Mouse (Mus musculus) embryonic facial prominence, embryonic 14.5 days (tissue): ENCODE results near the gene Aldh1a2. TPM values are rescaled to one million over a fixed set of nuclear protein-coding genes. Genes with fewer than 3 reads are reported as not detected.
A peak's percentile ranks its signal among the peaks of the same experiment; 100 is the strongest.

Experiments
- ATAC-seq: fragments of 200-750 bp; cut with Nextera tagmentation; 2 replicates; pipeline ENCODE4 v1.8.0; 2017; ENCODE audit warnings: low read depth, moderate number of reproducible peaks, moderate TSS enrichment
- DNase-seq: peaks from one replicate; pipeline ENCODE4 v3.0.0-alpha.2; 2015; ENCODE audit warnings: low spot score
- H3K27ac ChIP-seq: fragments of 300-500 bp; sonication (generic); replicated peaks from 2 replicates; pipeline ENCODE4 v1.5.1; 2014; ENCODE audit warnings: low read depth, mild to moderate bottlenecking, low read length, moderate library complexity
- H3K27me3 ChIP-seq: fragments of 300-500 bp; sonication (generic); replicated peaks from 2 replicates; pipeline ENCODE4 v1.6.1; 2014; ENCODE audit warnings: low read length; ENCODE audit not compliant: control insufficient read depth, insufficient read depth
- H3K36me3 ChIP-seq: fragments of 300-500 bp; sonication (generic); 2 replicates; pipeline ENCODE4 v1.6.1; 2014; ENCODE audit warnings: low read length, mixed read lengths; ENCODE audit not compliant: control insufficient read depth, insufficient read depth
- H3K4me1 ChIP-seq: fragments of 300-500 bp; sonication (generic); 2 replicates; pipeline ENCODE4 v1.6.1; 2014; ENCODE audit warnings: antibody characterized with exemption, low read length; ENCODE audit not compliant: control insufficient read depth, insufficient read depth
- H3K4me2 ChIP-seq: fragments of 300-500 bp; sonication (generic); 2 replicates; pipeline ENCODE4 v1.6.1; 2014; ENCODE audit warnings: low read depth, mild to moderate bottlenecking, low read length, moderate library complexity, mixed read lengths
- H3K4me3 ChIP-seq: fragments of 300-500 bp; sonication (generic); 2 replicates; pipeline ENCODE4 v1.5.1; 2014; ENCODE audit warnings: low read depth, mild to moderate bottlenecking, low read length
- H3K9ac ChIP-seq: fragments of 300-500 bp; sonication (generic); 2 replicates; pipeline ENCODE4 v1.6.1; 2014; ENCODE audit warnings: low read depth, mild to moderate bottlenecking, low read length, moderate library complexity, mixed read lengths
- H3K9me3 ChIP-seq: fragments of 300-500 bp; sonication (generic); 2 replicates; pipeline ENCODE4 v1.6.1; 2016; ENCODE audit warnings: low read length; ENCODE audit not compliant: control insufficient read depth
- WGBS: fragments of 180-500 bp; shearing (Covaris S2); extraction: QIAGEN DNeasy Blood & Tissue Kit; methylation state at CpG from one replicate; pipeline ENCODE4 v1.1.7; 2014; 5-methylcytosine and 5-hydroxymethylcytosine counted together
- polyA plus RNA-seq: library from polyadenylated mRNA; unstranded; fragments of >200 nt; fragmentation: Nextera tagmentation; extraction: Ambion mirVana; gene quantifications from 2 replicates; pipeline ENCODE4 v1.2.1, GENCODE M21; 2014

The Aldh1a2 gene
- polyA plus RNA-seq, 1 experiment from 2014 or later = 41.3 TPM

- Histone ChIP-seq H3K4me3 (no peak overlapping the region), H3K9ac (no peak overlapping the region), H3K36me3 (no peaks in the 10 kb centered on the region), H3K4me2 (no peak overlapping the region), H3K27me3 (no peaks in the 10 kb centered on the region), H3K9me3 (no peaks in the 10 kb centered on the region), H3K27ac (no peak overlapping the region), H3K4me1 (0 out of 2 replicates have a peak, but pooled peaks cover 7% of the 10 kb centered on the region)
- DNase-seq (no peak), ATAC-seq (no peak)
- WGBS = 88% methylated on average over 5 of the region's 5 CpGs
Measured at GRCm38 (mm10) chr9:71319776-71320175, 104.2 kb downstream of the Aldh1a2 start.

GRCm38 (mm10) chr9:71320246-71321155 lies 104.9 kb downstream of the Aldh1a2 start:
- Histone ChIP-seq H3K36me3 (no peaks in the 10 kb centered on the region), H3K4me2 (no peak overlapping the region), H3K27ac (no peak overlapping the region), H3K27me3 (no peaks in the 10 kb centered on the region), H3K9ac (no peak overlapping the region), H3K4me1 (0 out of 2 replicates have a peak, but pooled peaks cover 7% of the 10 kb centered on the region), H3K4me3 (no peak overlapping the region), H3K9me3 (no peaks in the 10 kb centered on the region)
- WGBS = 53% methylated on average over 11 of the region's 11 CpGs
- DNase-seq = no peak
- no peak for ATAC-seq

- Histone ChIP-seq H3K4me2 (no peak overlapping the region), H3K27ac (no peak overlapping the region), H3K4me3 (no peak overlapping the region), H3K36me3 (no peaks in the 10 kb centered on the region), H3K4me1 (0 out of 2 replicates have a peak, but pooled peaks cover 7% of the 10 kb centered on the region), H3K9me3 (no peaks in the 10 kb centered on the region), H3K27me3 (no peaks in the 10 kb centered on the region), H3K9ac (no peak overlapping the region)
- no peak for ATAC-seq
- 67% methylated on average over 7 of the region's 7 CpGs for WGBS
- no peak for DNase-seq
Measured at GRCm38 (mm10) chr9:71321436-71321835, 105.8 kb downstream of the Aldh1a2 start.

GRCm38 (mm10) chr9:71321871-71322270 lies 106.3 kb downstream of the Aldh1a2 start:
- Histone ChIP-seq H3K27ac (no peak overlapping the region), H3K27me3 (no peaks in the 10 kb centered on the region), H3K9ac (no peak overlapping the region), H3K36me3 (no peaks in the 10 kb centered on the region), H3K9me3 (no peaks in the 10 kb centered on the region), H3K4me3 (no peak overlapping the region), H3K4me2 (no peak overlapping the region), H3K4me1 (0 out of 2 replicates have a peak, but pooled peaks cover 5% of the 10 kb centered on the region)
- no peak for DNase-seq
- ATAC-seq = no peak
- 46% methylated on average over 6 of the region's 6 CpGs for WGBS

- Histone ChIP-seq H3K4me2 (no peak overlapping the region), H3K9me3 (no peaks in the 10 kb centered on the region), H3K36me3 (no peaks in the 10 kb centered on the region), H3K27me3 (no peaks in the 10 kb centered on the region), H3K4me1 (no peaks in the 10 kb centered on the region), H3K4me3 (no peak overlapping the region), H3K27ac (no peak overlapping the region), H3K9ac (no peak overlapping the region)
- ATAC-seq (no peak), DNase-seq (no peak)
- 35% methylated on average over 1 of the region's 1 CpGs for whole genome bisulfite sequencing
Measured at GRCm38 (mm10) chr9:71323303-71323952, 107.8 kb downstream of the Aldh1a2 start.

- no peak overlapping the region for H3K4me3 ChIP-seq
- WGBS = 59% methylated on average over 5 of the region's 5 CpGs
- H3K4me1 ChIP-seq = no peaks in the 10 kb centered on the region
- no peak for DNase-seq
- no peaks in the 10 kb centered on the region for H3K9me3 ChIP-seq
- H3K9ac ChIP-seq = no peak overlapping the region
- H3K27ac ChIP-seq = no peak overlapping the region
- no peaks in the 10 kb centered on the region for H3K27me3 ChIP-seq
- no peak for ATAC-seq
- no peak overlapping the region for H3K4me2 ChIP-seq
- H3K36me3 ChIP-seq = no peaks in the 10 kb centered on the region
Measured at GRCm38 (mm10) chr9:71324060-71324459, 108.5 kb downstream of the Aldh1a2 start.

GRCm38 (mm10) chr9:71326261-71326660 lies 110.7 kb downstream of the Aldh1a2 start:
- no peaks in the 10 kb centered on the region for H3K4me1 ChIP-seq
- peak; percentile 36 for DNase-seq
- H3K9me3 ChIP-seq = no peaks in the 10 kb centered on the region
- H3K4me3 ChIP-seq = no peak overlapping the region
- peak; percentile 33; the same call in 1 of the 2 replicates for ATAC-seq
- H3K27me3 ChIP-seq = no peaks in the 10 kb centered on the region
- no peak overlapping the region for H3K4me2 ChIP-seq
- no peak overlapping the region for H3K9ac ChIP-seq
- no peaks in the 10 kb centered on the region for H3K36me3 ChIP-seq
- no peak overlapping the region for H3K27ac ChIP-seq
- 26% methylated on average over 4 of the region's 4 CpGs for WGBS

GRCm38 (mm10) chr9:71331661-71332060 lies 116.1 kb downstream of the Aldh1a2 start:
- H3K4me2 ChIP-seq = no peak overlapping the region
- 65% methylated on average over 3 of the region's 3 CpGs for WGBS
- ATAC-seq (no peak), DNase-seq (no peak)
- H3K36me3 ChIP-seq = no peaks in the 10 kb centered on the region
- no peak overlapping the region for H3K27ac ChIP-seq
- no peaks in the 10 kb centered on the region for H3K4me1 ChIP-seq
- H3K9me3 ChIP-seq = no peaks in the 10 kb centered on the region
- H3K9ac ChIP-seq = no peak overlapping the region
- H3K4me3 ChIP-seq = no peak overlapping the region
- H3K27me3 ChIP-seq = no peaks in the 10 kb centered on the region
